Mouse (Mus musculus): ENCODE data around the gene Bcl11b.

Gene Bcl11b

GRCm38 (mm10) chr12:107998746-107999145 lies 4.7 kb downstream of the Bcl11b start:
- DNase-seq (ENCODE audit: low read depth, low spot score): peak; percentile 87

- DNase-seq (ENCODE audit: low read depth, low spot score): no peak
Measured at GRCm38 (mm10) chr12:107997901-107998300, 5.5 kb downstream of the Bcl11b start.

GRCm38 (mm10) chr12:107997241-107997640 lies 6.2 kb downstream of the Bcl11b start:
- no peak for DNase-seq (ENCODE audit: low read depth, low spot score)

- no peak for DNase-seq (ENCODE audit: low read depth, low spot score)
Measured at GRCm38 (mm10) chr12:107996773-107997172, 6.6 kb downstream of the Bcl11b start.

GRCm38 (mm10) chr12:107996216-107996615 lies 7.2 kb downstream of the Bcl11b start:
- no peak for DNase-seq (ENCODE audit: low read depth, low spot score)

- DNase-seq (ENCODE audit: low read depth, low spot score): no peak
Measured at GRCm38 (mm10) chr12:107994421-107994820, 9.0 kb downstream of the Bcl11b start.

GRCm38 (mm10) chr12:107993029-107993428 lies 10.4 kb downstream of the Bcl11b start:
- DNase-seq (ENCODE audit: low read depth, low spot score): no peak

- no peak for DNase-seq (ENCODE audit: low read depth, low spot score)
Measured at GRCm38 (mm10) chr12:107991191-107991590, 12.2 kb downstream of the Bcl11b start.

- DNase-seq (ENCODE audit: low read depth, low spot score): no peak
Measured at GRCm38 (mm10) chr12:107983211-107983610, 20.2 kb downstream of the Bcl11b start.

GRCm38 (mm10) chr12:107982306-107982705 lies 21.1 kb downstream of the Bcl11b start:
- no peak for DNase-seq (ENCODE audit: low read depth, low spot score)

- DNase-seq (ENCODE audit: low read depth, low spot score): no peak
Measured at GRCm38 (mm10) chr12:107981231-107981630, 22.2 kb downstream of the Bcl11b start.

GRCm38 (mm10) chr12:107980261-107980961 lies 23.0 kb downstream of the Bcl11b start:
- peak; percentile 84 for DNase-seq (ENCODE audit: low read depth, low spot score)

- DNase-seq (ENCODE audit: low read depth, low spot score): peak; percentile 81
Measured at GRCm38 (mm10) chr12:107979710-107980260, 23.6 kb downstream of the Bcl11b start.

GRCm38 (mm10) chr12:107978736-107979255 lies 24.6 kb downstream of the Bcl11b start:
- DNase-seq (ENCODE audit: low read depth, low spot score): no peak

- no peak for DNase-seq (ENCODE audit: low read depth, low spot score)
Measured at GRCm38 (mm10) chr12:107978063-107978462, 25.3 kb downstream of the Bcl11b start.

- DNase-seq (ENCODE audit: low read depth, low spot score): no peak
Measured at GRCm38 (mm10) chr12:107977534-107977933, 25.9 kb downstream of the Bcl11b start.

- DNase-seq (ENCODE audit: low read depth, low spot score): no peak
Measured at GRCm38 (mm10) chr12:107977086-107977485, 26.3 kb downstream of the Bcl11b start.

- DNase-seq (ENCODE audit: low read depth, low spot score): no peak
Measured at GRCm38 (mm10) chr12:107976571-107977001, 26.8 kb downstream of the Bcl11b start.

- no peak for DNase-seq (ENCODE audit: low read depth, low spot score)
Measured at GRCm38 (mm10) chr12:107975897-107976570, 27.4 kb downstream of the Bcl11b start.

GRCm38 (mm10) chr12:107975479-107975896 lies 27.9 kb downstream of the Bcl11b start:
- DNase-seq (ENCODE audit: low read depth, low spot score): no peak

- DNase-seq (ENCODE audit: low read depth, low spot score): no peak
Measured at GRCm38 (mm10) chr12:107974504-107974903, 28.9 kb downstream of the Bcl11b start.

GRCm38 (mm10) chr12:107973556-107974140 lies 29.8 kb downstream of the Bcl11b start:
- no peak for DNase-seq (ENCODE audit: low read depth, low spot score)

Data from mesoderm, embryonic 11.5 days (tissue).